Mouse (Mus musculus): Measurements from ENCODE around the gene Slc23a2.

- no peak for TF ChIP-seq CTCF (IDR thresholded peaks at IDR 0.05; ENCODE audit: borderline replicate concordance, insufficient read depth, low read length)
- no peak for TF ChIP-seq POLR2A (IDR thresholded peaks at IDR 0.05; ENCODE audit: low read depth, low read length)
Measured at GRCm38 (mm10) chr2:132107611-132108010, 37.3 kb downstream of the Slc23a2 start.

All from embryonic fibroblast, embryonic 13.5 days (primary cell).